In genomic region chr12:16800959-16801315, GRCm38 (mm10) we compare ENCODE assay signal across 10 mouse cellular contexts. TPM values are rescaled to one million over a fixed set of nuclear protein-coding genes. Genes with fewer than 3 reads are reported as not detected.
DNase-seq lines count a peak whose midpoint lies in the region; ATAC-seq and TF ChIP-seq lines count a peak whose summit lies in the region.
"Had no signal": no experiment of that assay in that cellular context is flagged by ENCODE, and none has a peak within 500 bp of the region (broad histone marks: within the 10 kb centered on the region; RNA-seq: fewer than 3 reads in every experiment).

No protein-coding gene starts in this region.

- 5% methylated on average over 11 of the region's 12 CpGs for WGBS in heart, postnatal 0 days
- whole genome bisulfite sequencing in embryonic facial prominence, embryonic 10.5 days: under 1% methylated on average over 12 of the region's 12 CpGs
- 2% methylated on average over 12 of the region's 12 CpGs for WGBS in intestine, embryonic 16.5 days
- 0% methylated on average over 12 of the region's 12 CpGs for WGBS in neural tube, embryonic 12.5 days

- TF ChIP-seq CTCF in heart, postnatal 0 days (IDR thresholded peaks at IDR 0.05; ENCODE audit: low read depth): no peak

- peaks cover 34% of the 10 kb centered on the region for H3K27me3 ChIP-seq in heart, postnatal 0 days (ENCODE audit: control insufficient read depth, insufficient read depth, low read length)
- peaks cover 2% of the 10 kb centered on the region for H3K27me3 ChIP-seq in embryonic facial prominence, embryonic 10.5 days (replicated peaks; ENCODE audit: low read depth, poor library complexity, severe bottlenecking)
- no peaks in the 10 kb centered on the region for H3K27me3 ChIP-seq in intestine, embryonic 16.5 days (replicated peaks; ENCODE audit: control insufficient read depth, insufficient read depth, low read length)
- H3K27me3 ChIP-seq in neural tube, embryonic 12.5 days (replicated peaks): no peaks in the 10 kb centered on the region

- H3K4me2 ChIP-seq in heart, postnatal 0 days (ENCODE audit: low read depth, low read length): peak overlapping the region; percentile 93
- peak overlapping the region; percentile 91 for H3K4me2 ChIP-seq in intestine, embryonic 16.5 days (ENCODE audit: low read depth, low read length)
- H3K4me2 ChIP-seq in neural tube, embryonic 12.5 days (replicated peaks): peak overlapping the region; percentile 92

- DNase-seq in heart, postnatal 0 days (ENCODE audit: low spot score): no peak
- DNase-seq in heart, postnatal 4 days: no peak
- no peak for DNase-seq in embryonic facial prominence, embryonic 10.5 days (ENCODE audit: low spot score)
- DNase-seq in gastrocnemius, adult 8-10 months (ENCODE audit: low spot score in 2 of 2): no peak
- no peak for DNase-seq in urinary bladder, postnatal 25 days (ENCODE audit: low spot score)
- no peak for DNase-seq in urinary bladder, postnatal 4 days (ENCODE audit: low spot score in 2 of 2)
- DNase-seq: right cerebral cortex, postnatal 14 days had no signal

- H3K4me3 ChIP-seq in heart, postnatal 0 days (ENCODE audit: low read depth, low read length): peak overlapping the region; percentile 53
- H3K4me3 ChIP-seq in embryonic facial prominence, embryonic 10.5 days: peak overlapping the region; percentile 83
- H3K4me3 ChIP-seq in intestine, embryonic 16.5 days (ENCODE audit: low read length): peak overlapping the region; percentile 71
- H3K4me3 ChIP-seq in neural tube, embryonic 12.5 days: peak overlapping the region; percentile 64

- H3K4me1 ChIP-seq in heart, postnatal 0 days (ENCODE audit: control insufficient read depth, insufficient read depth): peaks cover 6% of the 10 kb centered on the region; the same call in 1 of the 2 replicates
- H3K4me1 ChIP-seq in embryonic facial prominence, embryonic 10.5 days: peaks cover 74% of the 10 kb centered on the region
- H3K4me1 ChIP-seq in intestine, embryonic 16.5 days (ENCODE audit: control insufficient read depth, insufficient read depth, low read length): peaks cover 5% of the 10 kb centered on the region; the same call in 1 of the 2 replicates
- peaks cover 15% of the 10 kb centered on the region for H3K4me1 ChIP-seq in neural tube, embryonic 12.5 days

- H3K36me3 ChIP-seq in heart, postnatal 0 days (replicated peaks; ENCODE audit: control insufficient read depth, insufficient read depth, low read length): no peaks in the 10 kb centered on the region
- H3K36me3 ChIP-seq in embryonic facial prominence, embryonic 10.5 days (replicated peaks): peaks cover 4% of the 10 kb centered on the region
- no peaks in the 10 kb centered on the region for H3K36me3 ChIP-seq in intestine, embryonic 16.5 days (ENCODE audit: control insufficient read depth, insufficient read depth, low read length)
- H3K36me3 ChIP-seq in neural tube, embryonic 12.5 days: no peaks in the 10 kb centered on the region

- H3K9me3 ChIP-seq in heart, postnatal 0 days (replicated peaks; ENCODE audit: control insufficient read depth, low read length): no peaks in the 10 kb centered on the region
- no peaks in the 10 kb centered on the region for H3K9me3 ChIP-seq in embryonic facial prominence, embryonic 10.5 days
- no peaks in the 10 kb centered on the region for H3K9me3 ChIP-seq in intestine, embryonic 16.5 days (ENCODE audit: control insufficient read depth, low read length)
- H3K9me3 ChIP-seq in neural tube, embryonic 12.5 days: no peaks in the 10 kb centered on the region

- ATAC-seq in heart, postnatal 0 days (ENCODE audit: insufficient read depth, low read depth): peak; percentile 19; the same call in 1 of the 2 replicates
- peak; percentile 76 for ATAC-seq in intestine, embryonic 16.5 days
- peak; percentile 67 for ATAC-seq in neural tube, embryonic 12.5 days (ENCODE audit: low FRiP score, low read depth)

- no peak for TF ChIP-seq EP300 in heart, postnatal 0 days (IDR thresholded peaks at IDR 0.05; ENCODE audit: low read depth)

- H3K9ac ChIP-seq in heart, postnatal 0 days (replicated peaks; ENCODE audit: low read depth, low read length): peak overlapping the region; percentile 20; the same call in 1 of the 2 replicates
- peak overlapping the region; percentile 76 for H3K9ac ChIP-seq in intestine, embryonic 16.5 days (ENCODE audit: low read depth, low read length)
- H3K9ac ChIP-seq in neural tube, embryonic 12.5 days: peak overlapping the region; percentile 80

- no peak overlapping the region for H3K27ac ChIP-seq in heart, postnatal 0 days (ENCODE audit: low read depth)
- H3K27ac ChIP-seq in embryonic facial prominence, embryonic 10.5 days (replicated peaks): peak overlapping the region; percentile 96
- H3K27ac ChIP-seq in intestine, embryonic 16.5 days (ENCODE audit: low read length): peak overlapping the region; percentile 58; the same call in 1 of the 2 replicates
- no peak overlapping the region for H3K27ac ChIP-seq in neural tube, embryonic 12.5 days

RNA-seq across cellular contexts. Expression of gene Greb1, which starts 0.3 kb away (rescaled TPM):
- total RNA-seq in heart, postnatal 0 days (2014; rRNA removed; ENCODE audit: low replicate concordance): 0.08 and 0.15 TPM in 2 replicates
- 0.11 and 0.12 TPM in 2 replicates for polyA plus RNA-seq in heart, postnatal 0 days (2015; fragmentation: Nextera tagmentation; extraction: Ambion mirVana)
- total RNA-seq in heart, postnatal 4 days (2021): under 1 TPM; 0.10 to 0.54 TPM
- polyA plus RNA-seq in embryonic facial prominence, embryonic 10.5 days (2016; fragmentation: Nextera tagmentation; extraction: Ambion mirVana): 17.2 and 23.6 TPM in 2 replicates
- polyA plus RNA-seq in intestine, embryonic 16.5 days (2015; fragmentation: Nextera tagmentation; extraction: Ambion mirVana): 3.8 and 5.4 TPM in 2 replicates
- 3.8 and 4.4 TPM in 2 replicates for polyA plus RNA-seq in neural tube, embryonic 12.5 days (2016; fragmentation: Nextera tagmentation; extraction: Ambion mirVana)
- total RNA-seq in gastrocnemius, adult 8-10 months (2022): 1 to 10 TPM in 3 of 4 experiments, under 1 TPM in 1; 0.27 to 5.3 (median 1.1) TPM
- total RNA-seq: MEL had no signal

RNA-seq across cellular contexts. Expression of gene E2f6, which starts 9.8 kb away (rescaled TPM):
- total RNA-seq in heart, postnatal 0 days (2014; rRNA removed; ENCODE audit: low replicate concordance): 32.2 and 50.4 TPM in 2 replicates
- polyA plus RNA-seq in heart, postnatal 0 days (2015; fragmentation: Nextera tagmentation; extraction: Ambion mirVana): 34.1 and 35.4 TPM in 2 replicates
- 10 to 100 TPM; 51.1 to 53.6 TPM for total RNA-seq in heart, postnatal 4 days (2021)
- 64.2 and 67.5 TPM in 2 replicates for polyA plus RNA-seq in embryonic facial prominence, embryonic 10.5 days (2016; fragmentation: Nextera tagmentation; extraction: Ambion mirVana)
- 28.9 and 29.5 TPM in 2 replicates for polyA plus RNA-seq in intestine, embryonic 16.5 days (2015; fragmentation: Nextera tagmentation; extraction: Ambion mirVana)
- polyA plus RNA-seq in neural tube, embryonic 12.5 days (2016; fragmentation: Nextera tagmentation; extraction: Ambion mirVana): 57.8 and 60.6 TPM in 2 replicates
- 100 to 1,000 TPM; 136 to 196 (median 151) TPM for total RNA-seq in gastrocnemius, adult 8-10 months (2022)

Comparison
In these comparisons a context has a peak if more than half of its experiments do, and no peak if none do; other contexts are left out.
1. ATAC-seq: peak in every context shown above with its lines; median percentile 76 in intestine, embryonic 16.5 days; 67 in neural tube, embryonic 12.5 days; 19 in heart, postnatal 0 days.
2. H3K27ac ChIP-seq: peak in embryonic facial prominence, embryonic 10.5 days (single experiment) and intestine, embryonic 16.5 days (single experiment); none in heart, postnatal 0 days (single experiment) and neural tube, embryonic 12.5 days (single experiment).
3. H3K9ac ChIP-seq: peak in every context shown above with its lines; median percentile 80 in neural tube, embryonic 12.5 days; 76 in intestine, embryonic 16.5 days; 20 in heart, postnatal 0 days.
4. Peak in every context shown above with its lines, with median percentiles within 50 percentile points of each other: H3K4me2 ChIP-seq and H3K4me3 ChIP-seq.